Mouse (Mus musculus): ENCODE results near the gene Hsd17b3.
"Not testable (repeated sequence)": the region's sequence is repeated elsewhere in the genome, so short reads cannot be mapped to it uniquely, and the experiment has no call there.

Gene Hsd17b3

GRCm38 (mm10) chr13:64081012-64081919 lies 7.8 kb downstream of the Hsd17b3 start:
- peak; percentile 48 to 75 for DNase-seq

- DNase-seq = no peak
These were observed 11.4 kb downstream of the Hsd17b3 start for GRCm38 (mm10) chr13:64077591-64077990.

GRCm38 (mm10) chr13:64076074-64076473 lies 13.0 kb downstream of the Hsd17b3 start:
- DNase-seq = no peak

- DNase-seq = no peak
These were observed 22.4 kb downstream of the Hsd17b3 start for GRCm38 (mm10) chr13:64066653-64067052.

- DNase-seq = peak in 1 of 2 experiments; percentile 11
These were observed 24.8 kb downstream of the Hsd17b3 start for GRCm38 (mm10) chr13:64064276-64064675.

GRCm38 (mm10) chr13:64060935-64061506 lies 28.0 kb downstream of the Hsd17b3 start:
- DNase-seq = no peak

- DNase-seq = no peak
These were observed 35.1 kb downstream of the Hsd17b3 start for GRCm38 (mm10) chr13:64053959-64054358.

GRCm38 (mm10) chr13:64052281-64052680 lies 36.7 kb downstream of the Hsd17b3 start:
- DNase-seq = not testable (repeated sequence)

GRCm38 (mm10) chr13:64050895-64051294 lies 38.1 kb downstream of the Hsd17b3 start:
- DNase-seq = peak; percentile 37 to 54

GRCm38 (mm10) chr13:64049535-64049934 lies 39.5 kb downstream of the Hsd17b3 start:
- DNase-seq = no peak

- DNase-seq = no peak
These were observed 40.6 kb downstream of the Hsd17b3 start for GRCm38 (mm10) chr13:64048467-64048866.

GRCm38 (mm10) chr13:64039976-64040375 lies 49.1 kb downstream of the Hsd17b3 start:
- DNase-seq = no peak

- DNase-seq = no peak
These were observed 50.9 kb downstream of the Hsd17b3 start for GRCm38 (mm10) chr13:64038114-64038513.

GRCm38 (mm10) chr13:64036079-64037011 lies 52.7 kb downstream of the Hsd17b3 start:
- peak; percentile 68 to 81 for DNase-seq

GRCm38 (mm10) chr13:64035036-64035435 lies 54.0 kb downstream of the Hsd17b3 start:
- no peak for DNase-seq

- DNase-seq = no peak
These were observed 55.1 kb downstream of the Hsd17b3 start for GRCm38 (mm10) chr13:64033921-64034320.

- no peak for DNase-seq
These were observed 55.8 kb downstream of the Hsd17b3 start for GRCm38 (mm10) chr13:64033181-64033580.

GRCm38 (mm10) chr13:64031254-64031653 lies 57.8 kb downstream of the Hsd17b3 start:
- DNase-seq = no peak

GRCm38 (mm10) chr13:64030792-64031191 lies 58.2 kb downstream of the Hsd17b3 start:
- peak; percentile 87 to 90 for DNase-seq

- DNase-seq = no peak
These were observed 64.2 kb downstream of the Hsd17b3 start for GRCm38 (mm10) chr13:64024803-64025202.

GRCm38 (mm10) chr13:64022786-64023468 lies 66.1 kb downstream of the Hsd17b3 start:
- DNase-seq = no peak

- DNase-seq = no peak
These were observed 68.1 kb downstream of the Hsd17b3 start for GRCm38 (mm10) chr13:64020902-64021311.
